Mouse (Mus musculus) hindbrain, postnatal 0 days (tissue): ENCODE data around the gene Lyrm7. TPM values are rescaled to one million over a fixed set of nuclear protein-coding genes. Genes with fewer than 3 reads are reported as not detected.

Experiments
- ATAC-seq: fragments of 200-750 bp; cut with Nextera tagmentation; 2 replicates; pipeline ENCODE4 v1.8.0; 2017; ENCODE audit warnings: mild to moderate bottlenecking, moderate TSS enrichment, moderate library complexity
- DNase-seq: peaks from one replicate; pipeline ENCODE4 v3.0.0-alpha.2; 2015; ENCODE audit warnings: low spot score
- H3K27ac ChIP-seq: fragments of 300-500 bp; sonication (generic); 2 replicates; pipeline ENCODE4 v1.5.1; 2014; ENCODE audit warnings: mild to moderate bottlenecking
- H3K27me3 ChIP-seq: fragments of 300-500 bp; sonication (generic); 2 replicates; pipeline ENCODE4 v1.6.1; 2014; ENCODE audit warnings: low read length, mixed read lengths; ENCODE audit not compliant: insufficient read depth
- H3K36me3 ChIP-seq: fragments of 300-500 bp; sonication (generic); 2 replicates; pipeline ENCODE4 v1.6.1; 2014; ENCODE audit warnings: low read length, mixed read lengths; ENCODE audit not compliant: insufficient read depth
- H3K4me1 ChIP-seq: fragments of 300-500 bp; sonication (generic); 2 replicates; pipeline ENCODE4 v1.6.1; 2014; ENCODE audit warnings: antibody characterized with exemption, low read length, mixed read lengths; ENCODE audit not compliant: insufficient read depth
- H3K4me2 ChIP-seq: fragments of 300-500 bp; sonication (generic); 2 replicates; pipeline ENCODE4 v1.6.1; 2014; ENCODE audit warnings: low read depth, mild to moderate bottlenecking, low read length, moderate library complexity, mixed read lengths
- H3K4me3 ChIP-seq: fragments of 300-500 bp; sonication (generic); 2 replicates; pipeline ENCODE4 v1.5.1; 2014; ENCODE audit warnings: low read length
- H3K9ac ChIP-seq: fragments of 300-500 bp; sonication (generic); replicated peaks from 2 replicates; pipeline ENCODE4 v1.6.1; 2014; ENCODE audit warnings: mild to moderate bottlenecking, low read length, moderate library complexity, mixed read lengths
- H3K9me3 ChIP-seq: fragments of 300-500 bp; sonication (generic); 2 replicates; pipeline ENCODE4 v1.6.1; 2016; ENCODE audit warnings: low read length, mixed read lengths
- CTCF ChIP-seq: IDR thresholded peaks from 2 replicates; pipeline ENCODE4 v1.5.1; 2016; ENCODE audit warnings: antibody characterized with exemption, control low read depth, low read depth
- WGBS: fragments of 180-500 bp; shearing (Covaris S2); extraction: QIAGEN DNeasy Blood & Tissue Kit; methylation state at CpG from one replicate; pipeline ENCODE4 v1.1.7; 2014; 5-methylcytosine and 5-hydroxymethylcytosine counted together
- polyA plus RNA-seq: library from polyadenylated mRNA; unstranded; fragments of >200 nt; fragmentation: Nextera tagmentation; extraction: Ambion mirVana; gene quantifications from 2 replicates; pipeline ENCODE4 v1.2.1, GENCODE M21; 2015
- total RNA-seq: library from RNA; depleted of rRNA; stranded (reverse); fragments of >200 nt; gene quantifications from 2 replicates; pipeline ENCODE4 v1.2.3, GENCODE M21; 2014

Gene Lyrm7
- total and polyA plus RNA-seq, 2 experiments from 2014 or later: 3.1 to 5.7 TPM

- H3K27me3 ChIP-seq: no peaks in the 10 kb centered on the region
- no peak overlapping the region for H3K4me3 ChIP-seq
- DNase-seq: no peak
- no peak overlapping the region for H3K27ac ChIP-seq
- H3K36me3 ChIP-seq: no peaks in the 10 kb centered on the region
- H3K9me3 ChIP-seq: no peaks in the 10 kb centered on the region
- WGBS: 95% methylated on average over 4 of the region's 4 CpGs
- H3K4me1 ChIP-seq: no peaks in the 10 kb centered on the region
- no peak for ATAC-seq
- H3K9ac ChIP-seq: no peak overlapping the region
- no peak for TF ChIP-seq CTCF
- no peak overlapping the region for H3K4me2 ChIP-seq
Measured at GRCm38 (mm10) chr11:54791458-54791857, 69.3 kb downstream of the Lyrm7 start.

- peak within 1 kb of the TSS; percentile 97 for H3K4me3 ChIP-seq
- DNase-seq: peak; percentile 99
- peak within 1 kb of the TSS; percentile 76 for H3K4me2 ChIP-seq
- peak; percentile 99 for ATAC-seq
- 4% methylated on average over 55 of the region's 56 CpGs for WGBS
- H3K4me1 ChIP-seq: peaks cover 8% of the 10 kb centered on the region; the same call in 1 of the 2 replicates
- no peaks in the 10 kb centered on the region for H3K9me3 ChIP-seq
- H3K36me3 ChIP-seq: no peaks in the 10 kb centered on the region
- no peaks in the 10 kb centered on the region for H3K27me3 ChIP-seq
- peak; percentile 51 for TF ChIP-seq CTCF
- peak within 1 kb of the TSS; percentile 95 for H3K9ac ChIP-seq
- peak within 1 kb of the TSS; percentile 99 for H3K27ac ChIP-seq
Measured at GRCm38 (mm10) chr11:54787488-54788474, 72.9 kb downstream of the Lyrm7 start, which contains the start of gene Cdc42se2. Cdc42se2 (minus strand) TSS chr11:54787675.

- under 1% methylated on average over 54 of the region's 54 CpGs for WGBS
- Histone ChIP-seq H3K4me3 (peak overlapping the region; percentile 97), H3K27ac (peak overlapping the region; percentile 99), H3K27me3 (no peaks in the 10 kb centered on the region), H3K4me1 (peaks cover 8% of the 10 kb centered on the region; the same call in 1 of the 2 replicates), H3K9ac (peak overlapping the region; percentile 95), H3K4me2 (peak overlapping the region; percentile 76), H3K9me3 (no peaks in the 10 kb centered on the region), H3K36me3 (no peaks in the 10 kb centered on the region)
- no peak for TF ChIP-seq CTCF
- peak; percentile 84 for ATAC-seq
- peak; percentile 68 for DNase-seq
Measured at GRCm38 (mm10) chr11:54786858-54787487, 73.7 kb downstream of the Lyrm7 start.

- Histone ChIP-seq H3K36me3 (no peaks in the 10 kb centered on the region), H3K27ac (no peak overlapping the region), H3K4me3 (peak overlapping the region; percentile 97), H3K9me3 (no peaks in the 10 kb centered on the region), H3K4me2 (peak overlapping the region; percentile 76), H3K4me1 (peaks cover 8% of the 10 kb centered on the region; the same call in 1 of the 2 replicates), H3K27me3 (no peaks in the 10 kb centered on the region), H3K9ac (peak overlapping the region; percentile 95; the same call in 1 of the 2 replicates)
- no peak for DNase-seq
- TF ChIP-seq CTCF: 0 out of 2 replicates have a peak, but pooled peaks have one; percentile 6
- ATAC-seq: no peak
- WGBS: 76% methylated on average over 3 of the region's 3 CpGs
Measured at GRCm38 (mm10) chr11:54785566-54785965, 75.2 kb downstream of the Lyrm7 start.

GRCm38 (mm10) chr11:54784436-54784835 is 76.3 kb downstream of the Lyrm7 start:
- H3K4me2 ChIP-seq: peak overlapping the region; percentile 11; the same call in 1 of the 2 replicates
- no peak overlapping the region for H3K4me3 ChIP-seq
- H3K9me3 ChIP-seq: no peaks in the 10 kb centered on the region
- ATAC-seq (no peak), DNase-seq (no peak)
- peaks cover 8% of the 10 kb centered on the region; the same call in 1 of the 2 replicates for H3K4me1 ChIP-seq
- H3K27me3 ChIP-seq: no peaks in the 10 kb centered on the region
- H3K9ac ChIP-seq: no peak overlapping the region
- TF ChIP-seq CTCF: no peak
- 89% methylated on average over 3 of the region's 3 CpGs for WGBS
- no peak overlapping the region for H3K27ac ChIP-seq
- H3K36me3 ChIP-seq: no peaks in the 10 kb centered on the region

GRCm38 (mm10) chr11:54782253-54782652 is 78.5 kb downstream of the Lyrm7 start:
- ATAC-seq (no peak), DNase-seq (no peak)
- no peak overlapping the region for H3K27ac ChIP-seq
- no peak overlapping the region for H3K4me2 ChIP-seq
- H3K4me1 ChIP-seq: peaks cover 8% of the 10 kb centered on the region; the same call in 1 of the 2 replicates
- H3K27me3 ChIP-seq: no peaks in the 10 kb centered on the region
- no peak overlapping the region for H3K4me3 ChIP-seq
- no peaks in the 10 kb centered on the region for H3K36me3 ChIP-seq
- 82% methylated on average over 6 of the region's 6 CpGs for WGBS
- TF ChIP-seq CTCF: no peak
- H3K9me3 ChIP-seq: no peaks in the 10 kb centered on the region
- no peak overlapping the region for H3K9ac ChIP-seq
